Mouse (Mus musculus): ENCODE results near the gene Rer1. TPM values are rescaled to one million over a fixed set of nuclear protein-coding genes. Genes with fewer than 3 reads are reported as not detected.
A peak's percentile ranks its signal among the peaks of the same experiment; 100 is the strongest.

The Rer1 gene
- total RNA-seq (2015; ENCODE audit: low replicate concordance), result 43.6 and 74.2 TPM in 2 replicates
- total RNA-seq (2017; ENCODE audit: low replicate concordance), result 48.6 and 57.6 TPM in 2 replicates

DNA sequence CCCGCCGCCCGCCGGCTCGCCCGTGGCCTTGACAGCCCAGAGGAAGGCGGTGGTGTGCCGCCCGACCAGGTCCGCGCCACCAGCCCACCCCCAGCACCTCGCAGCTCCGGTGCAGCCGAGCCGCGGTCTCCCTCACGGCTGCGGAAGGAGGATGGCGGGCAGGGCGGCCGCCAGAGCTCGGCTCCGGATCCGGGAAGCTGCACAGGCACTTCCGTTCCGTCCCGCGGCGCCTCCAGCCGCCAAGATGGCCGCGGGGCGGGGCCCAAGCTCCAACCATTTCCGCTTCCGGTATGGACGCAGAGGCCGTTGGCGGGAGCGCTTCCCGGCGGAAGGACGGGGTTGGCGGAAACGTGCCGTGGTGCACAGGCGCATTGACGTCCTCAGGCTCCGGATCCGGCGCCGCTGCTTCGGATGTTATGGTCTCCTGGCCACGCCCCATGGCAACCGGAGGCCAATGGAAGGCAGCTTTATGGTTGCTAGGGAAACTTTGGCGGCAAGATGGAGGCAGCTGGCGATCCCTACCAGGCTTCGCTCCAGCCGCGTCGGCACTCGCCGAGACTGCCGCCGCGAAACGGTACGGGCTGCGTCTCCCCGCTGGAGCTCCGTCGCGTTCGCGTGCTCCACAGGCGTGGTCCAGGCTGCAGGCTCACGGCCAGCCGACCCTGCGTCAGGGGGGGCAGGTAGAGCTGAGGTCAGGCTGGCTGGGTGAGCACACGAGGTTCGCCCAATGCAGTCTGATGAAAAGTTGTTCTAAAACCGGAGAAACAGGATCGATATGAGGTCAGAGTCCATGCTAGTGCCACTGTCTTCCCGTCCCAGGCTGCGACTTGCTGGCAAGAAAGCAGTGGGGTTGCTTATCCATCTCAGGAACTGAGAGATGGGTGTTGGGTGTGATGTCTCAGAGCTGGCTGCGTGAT is at the start of gene Rer1, which contains the start of gene Morn1:
Gene Rer1, minus strand, starts transcription at position 275 of the 917 bp plus-strand sequence.
Gene Morn1, plus strand, starts transcription at position 470 of the 917 bp plus-strand sequence.
- peak; percentile 99 for ATAC-seq (replicated peaks; ENCODE audit: low FRiP score, poor library complexity, severe bottlenecking)

DNA sequence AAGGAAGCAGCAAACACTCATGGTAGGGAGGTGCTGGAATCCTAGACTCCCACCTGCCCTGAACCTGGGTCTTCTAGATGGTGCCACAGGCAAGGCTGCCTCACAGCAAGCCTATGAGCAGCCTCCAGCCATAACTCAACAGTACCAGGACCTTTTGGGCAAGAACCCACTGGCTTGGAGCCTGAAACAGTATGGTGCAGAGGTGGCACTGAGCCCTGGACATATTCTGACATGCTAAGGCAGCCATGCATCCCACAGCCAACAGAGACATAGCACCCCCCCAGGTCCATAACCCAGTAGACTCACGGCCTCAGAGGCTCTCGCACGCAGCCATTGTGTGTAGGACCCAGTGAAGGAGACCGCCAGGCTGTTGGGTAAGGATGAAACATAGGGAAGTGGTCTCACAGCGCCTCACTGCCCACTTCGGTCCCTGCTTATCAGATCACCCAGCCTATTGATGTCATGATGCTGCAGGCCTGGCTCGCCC is 48.5 kb upstream of the Rer1 start:
- no peak for ATAC-seq (replicated peaks; ENCODE audit: low FRiP score, poor library complexity, severe bottlenecking)

DNA sequence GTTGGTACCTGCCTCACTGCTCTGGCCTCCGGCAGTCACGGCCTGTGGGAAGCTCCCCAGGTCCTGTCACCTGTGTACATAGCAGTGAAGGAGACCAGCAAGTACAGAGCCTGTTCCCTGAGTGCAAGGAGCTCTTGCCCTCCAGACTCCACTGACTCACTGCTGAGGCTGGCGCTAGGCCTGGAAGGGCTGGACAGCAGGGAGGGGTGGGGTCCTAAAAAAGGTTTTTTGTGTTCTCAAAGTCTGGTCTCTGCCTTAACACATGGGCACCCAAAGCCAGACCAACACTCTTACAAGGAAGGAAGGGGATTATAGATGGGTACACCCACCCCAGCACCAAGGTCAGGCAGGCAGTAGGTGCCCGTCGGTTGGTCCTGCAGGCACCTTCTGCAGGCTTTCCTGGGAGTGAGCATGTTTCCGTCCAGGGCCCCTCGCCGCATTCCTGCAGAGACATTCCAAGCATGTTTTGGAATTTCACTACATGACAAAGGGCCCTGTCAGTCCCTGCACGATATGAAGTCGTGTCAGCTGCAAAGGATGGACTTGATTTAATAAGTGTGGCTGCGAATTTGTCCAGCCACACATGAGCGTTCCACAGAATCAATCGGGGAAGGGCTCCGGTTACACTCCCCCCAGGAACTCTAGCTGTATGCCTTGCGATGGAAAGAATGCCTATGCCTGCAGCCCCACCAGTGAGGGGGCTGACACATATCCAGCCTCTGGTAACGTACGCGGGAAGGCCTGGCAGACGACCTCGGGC is 47.7 kb upstream of the Rer1 start:
- ATAC-seq (replicated peaks; ENCODE audit: low FRiP score, poor library complexity, severe bottlenecking), result no peak

DNA sequence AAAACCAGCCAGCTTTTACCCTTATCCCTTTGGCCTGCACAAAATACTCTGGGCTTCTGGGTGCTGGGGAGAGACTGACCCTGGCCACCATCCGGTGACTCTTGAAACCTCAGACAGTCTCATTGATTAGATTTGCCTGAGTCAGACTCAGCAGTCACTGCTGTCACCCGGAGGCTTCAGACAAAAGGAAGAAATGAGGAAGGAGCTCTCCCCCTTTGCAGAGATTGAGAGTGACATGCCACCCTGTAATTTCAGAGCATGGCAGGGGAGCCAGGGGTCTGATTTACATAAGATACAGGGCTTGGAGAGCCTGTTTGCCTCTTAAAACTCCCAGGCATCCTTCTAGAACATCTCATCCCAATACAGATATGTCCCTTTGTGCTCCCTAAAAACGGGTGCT is 47.0 kb upstream of the Rer1 start:
- ATAC-seq (replicated peaks; ENCODE audit: low FRiP score, poor library complexity, severe bottlenecking), result no peak

DNA sequence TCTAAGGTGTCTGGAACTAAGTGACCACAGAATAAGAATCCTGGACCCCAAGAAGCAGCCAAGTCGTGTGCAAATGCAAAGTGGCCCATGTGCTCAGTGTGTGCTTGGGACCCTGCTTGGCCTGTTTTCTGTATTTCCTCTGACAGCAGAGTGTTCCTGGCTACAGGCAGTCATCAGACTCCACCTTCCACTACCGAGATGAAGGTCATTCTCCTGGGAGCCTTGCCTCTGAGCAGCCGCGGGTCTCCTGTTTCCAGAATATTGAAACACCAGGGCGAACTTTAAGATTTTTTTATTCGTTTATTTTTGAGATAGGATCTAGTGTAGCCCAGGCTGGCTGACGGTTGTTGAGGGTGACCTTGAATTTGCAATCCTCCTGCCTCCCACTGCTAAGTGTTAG is 44.4 kb upstream of the Rer1 start:
- no peak for ATAC-seq (replicated peaks; ENCODE audit: low FRiP score, poor library complexity, severe bottlenecking)

DNA sequence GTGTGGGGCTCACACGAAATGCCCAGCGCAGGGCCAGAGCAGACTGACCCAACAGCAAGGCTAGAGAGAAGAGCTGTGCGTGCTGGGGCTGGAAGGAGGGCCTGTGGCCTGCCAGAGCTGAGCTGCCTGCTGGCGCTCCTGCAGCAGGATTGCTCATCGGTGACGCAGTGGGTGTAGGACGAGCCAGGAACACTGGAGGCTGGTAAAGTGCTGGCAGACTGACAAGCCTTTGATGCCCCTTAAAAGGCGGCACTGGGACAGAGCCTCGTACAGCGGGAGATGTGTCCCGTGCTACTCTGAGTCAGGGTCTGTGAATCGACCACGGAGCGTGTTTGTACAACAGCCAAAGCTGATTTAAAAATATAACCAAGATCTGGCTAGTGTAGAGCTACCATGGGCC is 43.8 kb upstream of the Rer1 start:
- ATAC-seq (replicated peaks; ENCODE audit: low FRiP score, poor library complexity, severe bottlenecking), result no peak

DNA sequence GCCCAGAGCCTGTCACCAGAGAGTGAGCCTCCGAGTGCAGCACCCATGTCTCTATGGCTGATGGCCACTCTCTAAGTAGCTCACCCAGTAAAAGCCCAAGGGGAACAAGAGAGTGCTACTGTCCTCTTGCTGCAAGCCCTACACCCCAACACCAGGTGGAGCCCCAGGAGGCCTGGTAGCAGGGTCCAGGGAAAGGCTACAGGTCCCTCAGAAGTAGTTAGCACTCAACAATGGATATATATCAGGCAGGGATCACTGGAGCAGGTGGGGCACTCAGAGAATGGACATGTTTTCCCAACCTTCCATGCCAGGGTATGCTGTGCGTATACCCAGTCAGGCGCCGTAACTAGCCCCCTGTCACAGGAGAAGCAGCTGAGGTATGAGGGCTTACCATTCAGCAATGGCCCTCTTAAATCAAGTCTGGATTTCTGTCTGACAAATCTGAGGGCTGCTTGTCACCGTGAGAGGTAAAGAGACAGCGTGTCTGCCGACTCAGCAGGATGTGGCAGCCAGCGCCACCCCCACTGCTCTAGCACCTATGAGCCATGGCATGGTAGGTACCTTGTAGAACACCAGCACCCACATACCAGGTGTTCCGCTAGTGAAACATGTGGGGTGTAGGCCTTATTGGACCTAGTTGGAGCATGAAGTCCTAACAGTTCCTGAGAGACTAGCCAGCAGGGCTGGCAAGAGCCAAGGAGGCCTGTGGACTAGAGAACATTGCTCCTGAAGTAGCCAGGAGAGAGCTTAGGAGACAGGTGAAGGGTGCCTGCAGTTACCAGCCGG is 43.1 kb upstream of the Rer1 start:
- no peak for ATAC-seq (replicated peaks; ENCODE audit: low FRiP score, poor library complexity, severe bottlenecking)

DNA sequence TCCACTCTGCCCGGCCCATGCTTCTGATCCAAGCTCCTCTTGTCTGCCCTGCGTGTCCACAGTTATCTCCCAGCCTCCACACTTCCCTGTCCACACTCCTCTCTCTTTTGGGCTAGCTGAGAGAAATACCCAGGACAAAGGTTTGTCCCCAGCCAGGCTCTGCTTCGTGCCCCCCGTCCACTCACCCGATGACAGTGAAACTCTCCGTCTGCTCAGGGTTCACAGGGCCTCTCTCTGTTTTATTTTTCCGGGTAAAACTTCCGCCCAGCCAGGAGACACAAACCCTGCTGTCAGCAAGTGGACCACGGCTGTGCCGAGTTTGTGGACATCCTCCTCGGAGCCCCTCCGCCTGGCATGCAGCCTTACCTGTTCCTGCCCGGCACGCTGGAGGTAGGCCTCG is 42.2 kb upstream of the Rer1 start:
- ATAC-seq (replicated peaks; ENCODE audit: low FRiP score, poor library complexity, severe bottlenecking), result no peak

DNA sequence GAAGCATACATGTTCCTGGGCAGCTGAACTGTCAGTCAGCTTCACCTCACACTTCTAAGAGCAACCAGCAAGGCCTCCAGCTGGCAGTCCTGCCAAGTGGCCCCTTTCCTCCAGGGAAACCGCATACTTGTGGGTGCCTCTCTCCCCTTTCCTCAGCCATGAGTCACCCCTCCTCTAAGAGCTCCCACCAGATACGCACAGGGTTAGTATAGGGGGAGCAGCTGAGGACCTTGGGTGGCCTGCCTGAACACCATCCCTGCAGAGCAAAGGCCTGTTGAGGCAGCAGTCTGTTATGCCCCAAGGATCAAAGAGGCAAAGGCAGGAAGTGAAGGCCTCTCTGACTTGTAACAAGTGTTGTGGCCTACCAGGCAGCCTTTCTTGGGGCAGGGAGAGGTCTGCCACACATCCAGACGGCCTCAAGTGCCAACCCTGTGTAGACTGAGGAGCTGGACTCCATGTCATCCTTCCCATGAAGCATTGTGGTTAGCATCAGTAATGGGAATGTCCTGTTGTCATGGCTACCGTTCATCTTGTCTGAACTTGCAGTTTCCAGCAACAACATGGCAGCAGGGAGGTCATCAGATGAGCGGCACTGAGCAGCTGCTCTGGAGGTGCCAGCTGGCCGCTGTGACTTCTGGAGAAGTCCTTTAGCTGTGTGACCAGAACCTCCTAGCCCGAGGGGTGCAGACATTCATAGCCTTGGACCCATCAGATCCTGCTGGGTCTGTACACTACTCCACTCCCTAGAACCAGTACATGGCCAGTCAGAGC is 40.6 kb upstream of the Rer1 start:
- ATAC-seq (replicated peaks; ENCODE audit: low FRiP score, poor library complexity, severe bottlenecking), result no peak

DNA sequence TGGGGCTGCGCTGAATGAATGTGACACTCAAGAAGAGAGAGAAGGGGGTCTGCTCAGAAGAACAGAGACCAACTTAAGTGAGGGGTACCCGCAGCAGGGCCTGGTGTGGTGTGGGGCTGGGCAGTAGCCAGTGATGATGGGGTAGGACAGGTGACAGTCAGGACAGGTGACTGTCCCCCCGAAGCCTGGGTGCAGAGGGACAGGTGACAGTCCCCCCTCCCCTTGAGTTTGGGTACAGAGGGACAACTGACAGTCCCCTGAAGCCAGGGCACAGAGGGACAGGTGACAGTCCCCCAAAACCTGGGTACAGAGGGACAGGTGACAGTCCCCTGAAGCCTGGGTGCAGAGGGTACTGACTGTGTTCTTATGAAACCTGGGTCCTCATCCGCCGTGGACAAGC is 40.0 kb upstream of the Rer1 start:
- no peak for ATAC-seq (replicated peaks; ENCODE audit: low FRiP score, poor library complexity, severe bottlenecking)

DNA sequence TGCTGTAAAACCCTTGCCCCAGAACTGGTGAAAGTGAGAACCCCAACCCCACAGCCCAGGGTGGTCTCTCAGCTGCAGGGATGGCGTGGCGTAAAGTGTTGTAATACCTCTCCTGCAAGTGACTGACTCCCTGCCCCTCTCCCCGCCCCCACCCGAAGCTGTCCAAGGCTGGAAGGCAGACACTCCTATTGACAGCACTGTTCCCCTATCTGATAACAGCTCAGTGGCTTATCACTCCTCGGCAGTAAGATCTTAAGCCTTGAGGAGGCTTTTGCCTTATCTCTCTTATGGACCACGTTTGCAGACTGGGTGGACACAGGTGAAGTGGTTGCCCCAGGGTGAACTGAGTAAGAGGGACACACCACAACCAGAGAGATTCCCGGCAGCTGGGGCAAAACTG is 39.1 kb upstream of the Rer1 start:
- no peak for ATAC-seq (replicated peaks; ENCODE audit: low FRiP score, poor library complexity, severe bottlenecking)

DNA sequence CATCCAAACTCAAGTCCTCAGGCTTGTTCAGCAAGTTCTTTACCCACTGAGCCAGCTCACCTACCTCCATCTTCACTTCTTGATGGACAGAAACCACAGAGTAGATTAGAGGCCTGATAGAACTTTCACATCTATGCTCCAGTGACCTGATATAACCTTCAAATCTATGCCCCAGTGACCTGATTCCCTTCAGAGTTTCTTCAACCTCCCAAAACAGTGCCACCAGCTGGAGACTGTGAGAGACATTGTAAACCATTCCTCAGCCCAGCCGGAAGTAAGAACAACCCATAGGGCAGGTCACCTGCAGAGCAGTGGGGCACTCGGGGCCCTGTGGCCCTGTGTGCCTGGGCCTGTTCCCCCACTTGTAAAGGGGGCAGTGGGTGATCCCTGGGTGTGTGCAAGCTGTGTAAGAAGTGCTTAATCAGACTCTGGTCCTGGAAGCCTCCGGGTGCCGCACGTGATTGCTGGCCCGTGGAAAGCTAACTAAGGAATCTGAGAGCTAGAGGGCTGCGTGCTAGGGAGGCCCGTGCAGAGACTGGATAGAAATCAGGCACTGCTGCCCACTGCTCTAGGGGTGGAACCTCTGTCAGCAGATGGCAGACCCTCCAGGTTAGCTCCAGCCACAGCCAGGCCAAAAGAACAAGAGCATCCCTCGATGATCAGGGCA is 37.8 kb upstream of the Rer1 start:
- no peak for ATAC-seq (replicated peaks; ENCODE audit: low FRiP score, poor library complexity, severe bottlenecking)

DNA sequence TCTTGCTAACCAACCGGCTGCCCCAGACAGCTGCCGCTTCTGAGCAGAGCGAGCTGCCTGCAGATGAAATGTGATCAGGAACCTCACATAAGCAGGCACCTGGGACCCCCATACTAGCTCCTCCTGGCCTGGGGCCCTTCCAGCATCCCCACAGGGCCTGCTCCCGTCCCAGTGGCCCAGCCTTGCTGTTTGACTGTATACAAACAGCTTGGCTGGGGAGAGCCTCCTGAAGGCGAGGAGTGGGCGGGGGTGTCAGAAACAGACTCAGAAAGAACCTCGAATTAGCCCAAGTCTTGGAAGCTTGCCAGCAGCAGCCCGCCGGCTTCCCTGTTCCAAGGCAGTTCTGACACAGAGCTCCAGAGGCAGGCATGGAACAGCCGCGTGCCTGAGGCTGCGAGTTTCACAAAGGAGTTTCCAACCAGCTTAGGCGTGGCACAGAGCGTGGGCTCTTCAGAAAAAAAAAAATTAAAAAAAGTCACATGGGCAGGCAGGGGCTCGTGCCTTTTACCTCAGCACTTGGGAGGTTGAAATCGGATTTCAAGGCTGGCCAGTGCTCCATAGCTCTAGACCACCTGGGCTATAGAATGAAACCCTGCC is 36.4 kb upstream of the Rer1 start:
- no peak for ATAC-seq (replicated peaks; ENCODE audit: low FRiP score, poor library complexity, severe bottlenecking)

DNA sequence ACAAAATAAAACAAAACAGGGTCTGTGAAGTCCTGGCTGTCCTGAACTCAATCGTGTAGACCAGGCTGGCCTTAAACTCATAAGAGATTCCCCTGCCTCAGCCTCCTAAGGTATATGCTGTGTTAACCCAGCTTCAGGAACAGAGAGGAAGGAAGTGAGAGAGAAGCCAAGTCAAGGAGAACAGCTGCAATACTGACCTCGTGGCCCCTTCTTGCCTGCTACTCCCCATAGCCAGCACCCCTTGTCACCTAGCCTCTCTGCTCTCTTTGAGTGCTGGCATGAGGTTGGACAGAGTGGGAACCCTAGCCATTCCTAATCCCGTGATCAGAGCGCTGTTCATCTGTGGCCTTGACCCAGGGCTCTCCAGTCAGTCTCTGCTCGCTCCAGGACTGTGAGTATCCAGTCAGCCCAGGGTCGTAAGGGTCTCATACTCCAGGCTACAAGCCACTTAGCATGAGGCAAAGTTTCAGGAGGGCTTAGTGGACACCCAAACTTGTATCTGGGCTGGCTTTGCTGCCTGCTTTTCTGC is 35.8 kb upstream of the Rer1 start:
- no peak for ATAC-seq (replicated peaks; ENCODE audit: low FRiP score, poor library complexity, severe bottlenecking)

DNA sequence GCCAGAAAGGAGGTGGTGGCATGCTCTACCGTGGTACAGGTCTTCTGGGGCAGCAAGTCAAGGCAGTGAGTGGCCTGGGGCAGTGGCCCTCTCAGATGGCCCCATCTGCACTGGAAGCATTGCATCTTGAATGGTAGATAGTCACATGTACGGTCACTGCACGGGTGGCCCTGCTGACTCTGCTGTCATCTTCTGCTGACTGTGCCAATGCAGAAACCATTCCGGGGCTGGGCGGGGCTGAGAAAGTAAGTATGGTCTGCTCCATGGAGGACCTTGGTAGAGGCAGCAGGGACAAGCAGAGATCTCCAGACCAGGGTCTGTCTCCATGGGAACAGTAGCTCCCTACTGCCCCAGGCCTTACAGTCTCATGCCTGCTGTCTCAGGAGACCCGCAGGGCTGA is 35.0 kb upstream of the Rer1 start:
- ATAC-seq (replicated peaks; ENCODE audit: low FRiP score, poor library complexity, severe bottlenecking), result no peak

DNA sequence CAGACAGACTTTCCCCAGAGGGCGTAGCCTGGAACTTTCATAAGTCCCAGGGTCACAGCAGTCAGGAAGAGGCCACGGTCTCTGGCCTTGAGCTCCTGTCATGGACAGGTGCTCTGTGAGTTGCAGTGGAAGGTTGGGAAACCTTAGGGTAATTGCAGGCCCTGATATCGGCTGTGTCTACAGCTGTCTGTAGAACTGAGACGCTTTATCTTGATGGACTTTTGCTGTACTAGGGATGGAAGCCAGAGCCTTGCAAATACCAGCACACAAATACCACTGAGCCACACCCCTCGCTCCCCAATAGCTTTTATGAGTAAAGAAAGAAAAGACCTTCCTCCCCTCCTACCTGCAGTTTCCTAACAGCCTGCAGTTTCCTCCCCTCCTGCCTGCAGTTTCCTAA is 34.4 kb upstream of the Rer1 start:
- no peak for ATAC-seq (replicated peaks; ENCODE audit: low FRiP score, poor library complexity, severe bottlenecking)

DNA sequence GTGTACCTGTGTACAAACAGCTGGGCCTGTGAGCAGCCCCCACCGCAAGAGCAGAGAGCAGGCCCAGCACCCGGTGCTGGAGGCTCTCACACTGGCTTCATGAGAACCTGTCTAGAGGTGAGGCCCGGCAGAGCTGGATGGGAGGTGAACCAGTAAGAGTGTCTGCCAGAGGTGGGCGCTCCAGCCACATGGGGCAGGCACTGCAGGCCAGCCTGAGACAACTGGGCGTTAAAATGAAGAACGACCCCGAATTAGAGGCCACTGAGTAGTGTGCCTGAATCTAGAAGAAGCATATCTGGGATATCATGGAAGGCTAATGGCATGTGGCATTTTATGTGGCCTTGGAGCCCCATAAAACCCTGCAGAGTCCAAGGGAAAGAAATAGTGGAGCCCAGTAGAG is 33.9 kb upstream of the Rer1 start:
- ATAC-seq (replicated peaks; ENCODE audit: low FRiP score, poor library complexity, severe bottlenecking), result no peak

DNA sequence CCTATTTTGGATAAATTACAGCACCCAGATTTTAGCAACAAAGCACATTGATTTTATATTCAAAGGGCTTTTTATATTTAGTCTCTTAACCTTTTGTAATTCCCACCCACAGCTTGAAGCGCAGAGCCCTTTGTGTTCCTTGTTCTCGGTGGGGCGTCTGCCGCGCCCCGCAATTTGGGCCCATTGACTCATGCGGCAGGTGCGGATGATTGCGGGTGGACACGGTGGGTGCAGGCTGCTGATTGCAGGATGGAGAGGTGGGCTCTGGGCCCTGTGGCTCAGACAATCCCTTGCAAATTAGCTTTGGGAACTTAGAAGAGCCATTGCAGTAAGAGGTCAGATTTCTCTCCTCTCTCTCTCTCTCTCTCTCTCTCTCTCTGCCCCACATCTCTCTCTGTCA is 32.1 kb upstream of the Rer1 start:
- ATAC-seq (replicated peaks; ENCODE audit: low FRiP score, poor library complexity, severe bottlenecking), result no peak

Data from erythroid progenitor cell, adult 5-6 weeks (primary cell).